Mouse (Mus musculus) mammary gland, adult 2 months (tissue): ENCODE data around the gene Dusp7. TPM values are rescaled to one million over a fixed set of nuclear protein-coding genes. Genes with fewer than 3 reads are reported as not detected.

Experiments
- polyA plus RNA-seq: library from polyadenylated mRNA; depleted of rRNA; stranded (reverse); fragments of >200 nt; gene quantifications from 2 replicates; pipeline ENCODE4 v1.2.3, GENCODE M21; 2012; ENCODE audit warnings: low replicate concordance; rRNA removed

Gene Dusp7
- 114 and 152 TPM in 2 replicates for polyA plus RNA-seq

DNA sequence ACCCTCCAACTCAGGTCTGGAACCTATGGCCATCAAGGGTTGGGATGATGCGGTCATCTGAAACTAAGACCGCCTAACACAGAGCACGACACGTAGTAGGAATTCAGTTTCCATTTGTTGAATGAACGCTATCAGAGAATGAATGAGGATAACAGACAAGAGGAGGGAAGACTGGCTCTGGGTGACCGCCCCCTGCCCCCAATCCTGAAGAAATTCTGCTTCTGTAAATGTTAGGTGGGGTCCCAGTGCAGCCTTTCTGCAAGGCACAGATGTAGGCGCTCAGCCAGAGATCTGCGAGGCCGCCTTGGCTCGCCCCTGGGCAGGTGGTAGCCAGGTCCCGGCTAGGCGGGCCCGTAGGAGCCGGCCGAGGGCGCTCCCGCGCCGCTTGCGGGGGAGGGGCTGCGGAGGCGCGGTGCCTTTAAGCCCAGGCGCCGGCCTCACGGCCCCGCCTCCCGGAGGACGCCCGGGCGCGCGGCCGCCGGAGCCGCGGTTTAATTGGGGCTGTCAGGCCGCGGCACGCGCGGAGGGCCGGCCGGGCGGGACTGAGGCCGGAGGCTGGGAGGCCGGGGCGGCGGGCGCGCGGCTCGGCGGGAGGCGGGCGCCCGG is at the start of gene Dusp7:
Dusp7 (plus strand) TSS at position 521 of the 606 bp plus-strand sequence.

Other genes starting within 250 kb of the Dusp7 start
- 4.2 and 6.0 TPM in 2 replicates for gene Glyctk, start 210.5 kb upstream of the Dusp7 start, polyA plus RNA-seq
- 61.7 and 62.0 TPM in 2 replicates for gene Wdr82, start 197.7 kb upstream of the Dusp7 start, polyA plus RNA-seq
- 118 and 145 TPM in 2 replicates for gene Ppm1m, start 168.9 kb upstream of the Dusp7 start, polyA plus RNA-seq
- 88.6 and 95.6 TPM in 2 replicates for gene Twf2, start 165.5 kb upstream of the Dusp7 start, polyA plus RNA-seq
- gene Tlr9, start 146.0 kb upstream of the Dusp7 start, polyA plus RNA-seq: 20.9 and 36.6 TPM in 2 replicates
- gene Alas1, start 120.0 kb upstream of the Dusp7 start, polyA plus RNA-seq: 162 and 167 TPM in 2 replicates
- 5.5 and 5.8 TPM in 2 replicates for gene Poc1a, start 87.6 kb upstream of the Dusp7 start, polyA plus RNA-seq
- gene Rpl29, start 60.8 kb downstream of the Dusp7 start, polyA plus RNA-seq: 360 and 442 TPM in 2 replicates
- gene Acy1, start 69.7 kb downstream of the Dusp7 start, polyA plus RNA-seq: 8.1 and 10.3 TPM in 2 replicates
- gene Abhd14b, start 78.8 kb downstream of the Dusp7 start, polyA plus RNA-seq: 81.6 and 98.1 TPM in 2 replicates
- 38.1 and 46.0 TPM in 2 replicates for gene Abhd14a, start 79.0 kb downstream of the Dusp7 start, polyA plus RNA-seq
- 98.4 and 134 TPM in 2 replicates for gene Pcbp4, start 84.7 kb downstream of the Dusp7 start, polyA plus RNA-seq
- gene Gpr62, start 97.3 kb downstream of the Dusp7 start, polyA plus RNA-seq: 0.13 and 0.53 TPM in 2 replicates
- gene Rrp9, start 107.3 kb downstream of the Dusp7 start, polyA plus RNA-seq: 31.1 and 43.4 TPM in 2 replicates
- gene Parp3, start 108.3 kb downstream of the Dusp7 start, polyA plus RNA-seq: 118 and 159 TPM in 2 replicates
- not detected in 2 replicates for gene Iqcf1, start 131.3 kb downstream of the Dusp7 start, polyA plus RNA-seq
- not detected in 2 replicates for gene Iqcf5, start 145.9 kb downstream of the Dusp7 start, polyA plus RNA-seq
- gene Iqcf3, start 193.0 kb downstream of the Dusp7 start, polyA plus RNA-seq: not detected in 2 replicates
- not detected in 2 replicates for gene Iqcf4, start 202.4 kb downstream of the Dusp7 start, polyA plus RNA-seq